ENCODE assay signal across 8 mouse cellular contexts in genomic region chr11:106215450-106215859, GRCm38 (mm10). TPM values are rescaled to one million over a fixed set of nuclear protein-coding genes. Genes with fewer than 3 reads are reported as not detected.
DNase-seq lines count a peak whose midpoint lies in the region; ATAC-seq and TF ChIP-seq lines count a peak whose summit lies in the region.

No protein-coding gene starts in this region.

- H3K36me3 ChIP-seq in forebrain, embryonic 13.5 days (ENCODE audit: poor library complexity, severe bottlenecking), result peaks cover 26% of the 10 kb centered on the region
- H3K36me3 ChIP-seq in liver, embryonic 14.5 days (replicated peaks; ENCODE audit: control insufficient read depth, insufficient read depth, low read depth), result peaks cover 13% of the 10 kb centered on the region

- peak overlapping the region; percentile 77 for H3K4me2 ChIP-seq in forebrain, embryonic 13.5 days
- peak overlapping the region; percentile 90 for H3K4me2 ChIP-seq in liver, embryonic 14.5 days (ENCODE audit: low read depth)

- no peaks in the 10 kb centered on the region for H3K9me3 ChIP-seq in forebrain, embryonic 13.5 days (replicated peaks)
- no peaks in the 10 kb centered on the region for H3K9me3 ChIP-seq in liver, embryonic 14.5 days (ENCODE audit: control insufficient read depth, low read length)

- H3K9ac ChIP-seq in forebrain, embryonic 13.5 days, result peak overlapping the region; percentile 96
- peak overlapping the region; percentile 95 for H3K9ac ChIP-seq in liver, embryonic 14.5 days (replicated peaks)

- peak overlapping the region; percentile 82 for H3K4me3 ChIP-seq in cerebellum, adult 2 months (replicated peaks; ENCODE audit: insufficient read depth, low read depth, low read length)
- peak overlapping the region; percentile 90 for H3K4me3 ChIP-seq in forebrain, embryonic 13.5 days
- H3K4me3 ChIP-seq in liver, embryonic 14.5 days (ENCODE audit: insufficient read depth in 1 of 2, low read depth in 2 of 2, low read length in 2 of 2), result peak overlapping the region; percentile 90 to 96

- no peak for TF ChIP-seq EP300 in liver, embryonic 14.5 days (IDR thresholded peaks at IDR 0.05; ENCODE audit: low read depth)

- 18% methylated on average over 7 of the region's 7 CpGs for WGBS in cerebellum, adult 2 months
- 36% methylated on average over 7 of the region's 7 CpGs for WGBS in forebrain, embryonic 13.5 days
- 10% methylated on average over 7 of the region's 7 CpGs for WGBS in liver, embryonic 14.5 days (ENCODE audit: insufficient replicate concordance)

- no peak for DNase-seq in cerebellum, adult 2 months
- no peak for DNase-seq in cerebellum, adult 9-11 months
- peak; percentile 36 for DNase-seq in A20 (ENCODE audit: low read depth, low spot score)
- DNase-seq in liver, embryonic 14.5 days (ENCODE audit: low read depth in 3 of 3, low spot score in 3 of 3), result peak in 1 of 3 experiments; percentile 20
- DNase-seq in yolk sac, embryonic 10.5 days (ENCODE audit: low spot score), result no peak
- no peak for DNase-seq in adrenal gland, postnatal 25 days
- DNase-seq in Muller cell, postnatal 12 days (ENCODE audit: inconsistent ontology term), result no peak

- no peak for ATAC-seq in forebrain, embryonic 13.5 days
- ATAC-seq in liver, embryonic 14.5 days (ENCODE audit: insufficient read depth), result no peak

- TF ChIP-seq POLR2A in cerebellum, adult 2 months (IDR thresholded peaks at IDR 0.05; ENCODE audit: borderline replicate concordance, insufficient read depth, low read length), result no peak

- no peak for TF ChIP-seq CTCF in cerebellum, adult 2 months (IDR thresholded peaks at IDR 0.05; ENCODE audit: borderline replicate concordance, insufficient read depth, low read depth, low read length)
- no peak for TF ChIP-seq CTCF in liver, embryonic 14.5 days (IDR thresholded peaks at IDR 0.05; ENCODE audit: low read depth)

- no peaks in the 10 kb centered on the region; the same call in 1 of the 2 replicates for H3K4me1 ChIP-seq in cerebellum, adult 2 months (ENCODE audit: control insufficient read depth, insufficient read depth, low read length)
- peaks cover 37% of the 10 kb centered on the region for H3K4me1 ChIP-seq in forebrain, embryonic 13.5 days
- peaks cover 17 to 19% of the 10 kb centered on the region in 2 experiments for H3K4me1 ChIP-seq in liver, embryonic 14.5 days (replicated peaks; ENCODE audit: control insufficient read depth in 2 of 2, insufficient read depth in 2 of 2, low read length in 1 of 2)

- H3K27me3 ChIP-seq in cerebellum, adult 2 months (ENCODE audit: control insufficient read depth, insufficient read depth, low read length), result no peaks in the 10 kb centered on the region
- H3K27me3 ChIP-seq in forebrain, embryonic 13.5 days, result no peaks in the 10 kb centered on the region
- no peaks in the 10 kb centered on the region for H3K27me3 ChIP-seq in liver, embryonic 14.5 days (ENCODE audit: control insufficient read depth, insufficient read depth, low read length)

- no peak overlapping the region for H3K27ac ChIP-seq in cerebellum, adult 2 months (ENCODE audit: insufficient read depth, low read length)
- peak overlapping the region; percentile 95; the same call in 1 of the 2 replicates for H3K27ac ChIP-seq in forebrain, embryonic 13.5 days
- H3K27ac ChIP-seq in liver, embryonic 14.5 days, result peak overlapping the region; percentile 98

RNA-seq across cellular contexts. Expression of gene Ccdc47, which starts 0.7 kb away (rescaled TPM):
- 82.4 and 88.8 TPM in 2 replicates for polyA plus RNA-seq in cerebellum, adult 2 months (2012; rRNA removed)
- 78.6 and 83.9 TPM in 2 replicates for polyA plus RNA-seq in forebrain, embryonic 13.5 days (2015; fragmentation: Nextera tagmentation; extraction: Ambion mirVana)
- 11.6 and 19.0 TPM in 2 replicates for polyA plus RNA-seq in liver, embryonic 14.5 days (2012; rRNA removed)
- polyA plus RNA-seq in liver, embryonic 14.5 days (2014; fragmentation: Nextera tagmentation; extraction: Ambion mirVana), result 27.5 and 29.2 TPM in 2 replicates
- total RNA-seq in adrenal gland, postnatal 25 days (2021), result 122 and 172 TPM in 2 replicates

RNA-seq across cellular contexts. Expression of gene Ddx42, which starts 1.3 kb away (rescaled TPM):
- 45.4 and 45.6 TPM in 2 replicates for polyA plus RNA-seq in cerebellum, adult 2 months (2012; rRNA removed)
- 93.0 and 102 TPM in 2 replicates for polyA plus RNA-seq in forebrain, embryonic 13.5 days (2015; fragmentation: Nextera tagmentation; extraction: Ambion mirVana)
- 7.8 and 13.5 TPM in 2 replicates for polyA plus RNA-seq in liver, embryonic 14.5 days (2012; rRNA removed)
- 20.7 and 22.8 TPM in 2 replicates for polyA plus RNA-seq in liver, embryonic 14.5 days (2014; fragmentation: Nextera tagmentation; extraction: Ambion mirVana)
- 57.1 and 64.5 TPM in 2 replicates for total RNA-seq in adrenal gland, postnatal 25 days (2021)

RNA-seq across cellular contexts. Expression of gene Strada, which starts 13.5 kb away (rescaled TPM):
- polyA plus RNA-seq in cerebellum, adult 2 months (2012; rRNA removed), result 58.2 and 65.4 TPM in 2 replicates
- polyA plus RNA-seq in forebrain, embryonic 13.5 days (2015; fragmentation: Nextera tagmentation; extraction: Ambion mirVana), result 33.4 and 33.5 TPM in 2 replicates
- 9.1 and 9.4 TPM in 2 replicates for polyA plus RNA-seq in liver, embryonic 14.5 days (2012; rRNA removed)
- polyA plus RNA-seq in liver, embryonic 14.5 days (2014; fragmentation: Nextera tagmentation; extraction: Ambion mirVana), result 6.9 and 8.8 TPM in 2 replicates
- 9.8 and 19.1 TPM in 2 replicates for total RNA-seq in adrenal gland, postnatal 25 days (2021)

RNA-seq across cellular contexts. Expression of gene Ftsj3, which starts 40.4 kb away (rescaled TPM):
- 21.3 and 22.8 TPM in 2 replicates for polyA plus RNA-seq in cerebellum, adult 2 months (2012; rRNA removed)
- polyA plus RNA-seq in forebrain, embryonic 13.5 days (2015; fragmentation: Nextera tagmentation; extraction: Ambion mirVana), result 46.4 and 52.7 TPM in 2 replicates
- polyA plus RNA-seq in liver, embryonic 14.5 days (2012; rRNA removed), result 15.5 and 25.7 TPM in 2 replicates
- 36.8 and 40.1 TPM in 2 replicates for polyA plus RNA-seq in liver, embryonic 14.5 days (2014; fragmentation: Nextera tagmentation; extraction: Ambion mirVana)
- total RNA-seq in adrenal gland, postnatal 25 days (2021), result 52.5 and 72.1 TPM in 2 replicates

RNA-seq across cellular contexts. Expression of gene Psmc5, which starts 40.5 kb away (rescaled TPM):
- polyA plus RNA-seq in cerebellum, adult 2 months (2012; rRNA removed), result 307 and 343 TPM in 2 replicates
- 322 and 348 TPM in 2 replicates for polyA plus RNA-seq in forebrain, embryonic 13.5 days (2015; fragmentation: Nextera tagmentation; extraction: Ambion mirVana)
- 59.6 and 107 TPM in 2 replicates for polyA plus RNA-seq in liver, embryonic 14.5 days (2012; rRNA removed)
- 123 and 132 TPM in 2 replicates for polyA plus RNA-seq in liver, embryonic 14.5 days (2014; fragmentation: Nextera tagmentation; extraction: Ambion mirVana)
- total RNA-seq in adrenal gland, postnatal 25 days (2021), result 150 and 151 TPM in 2 replicates
